Mouse (Mus musculus) Muller cell, postnatal 12 days (primary cell): ENCODE results near the gene Myo1b.
A peak's percentile ranks its signal among the peaks of the same experiment; 100 is the strongest.

Experiments
- DNase-seq: peaks from one replicate; pipeline ENCODE4 v3.0.0-alpha.2; 2015; ENCODE audit errors: inconsistent ontology term

Myo1b gene

DNA sequence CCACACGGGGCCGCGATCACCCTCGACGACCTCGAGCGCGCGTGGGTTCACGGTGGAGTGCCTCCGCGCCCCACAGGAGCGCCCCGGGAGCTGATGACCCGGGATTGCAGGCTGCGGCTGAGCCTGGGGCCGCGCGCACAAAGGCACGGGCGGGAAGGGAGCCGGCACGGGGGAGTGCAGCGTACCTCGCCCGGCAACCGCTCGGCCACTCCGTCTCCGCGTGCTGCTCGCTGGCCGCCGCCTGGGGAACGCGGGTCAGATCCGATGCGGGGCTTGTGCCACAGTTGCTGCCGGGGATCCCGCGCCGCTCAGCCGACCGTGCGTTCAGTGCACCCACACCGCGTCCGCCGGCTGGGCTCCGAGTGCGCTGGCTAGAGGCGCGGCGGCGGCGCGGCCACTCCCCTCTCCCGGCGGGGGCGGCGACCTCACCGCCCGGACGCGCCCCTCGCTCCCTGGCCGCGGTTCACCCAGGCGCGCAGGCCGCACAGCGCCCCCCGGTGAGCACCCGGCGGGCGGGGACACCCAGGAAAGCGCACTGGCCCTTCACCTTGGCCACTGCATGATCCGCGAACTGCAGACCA, at the start of gene Myo1b:
TSS of gene Myo1b (minus strand) at position 496 of the 581 bp plus-strand sequence.
- peak; percentile 77 for DNase-seq

DNA sequence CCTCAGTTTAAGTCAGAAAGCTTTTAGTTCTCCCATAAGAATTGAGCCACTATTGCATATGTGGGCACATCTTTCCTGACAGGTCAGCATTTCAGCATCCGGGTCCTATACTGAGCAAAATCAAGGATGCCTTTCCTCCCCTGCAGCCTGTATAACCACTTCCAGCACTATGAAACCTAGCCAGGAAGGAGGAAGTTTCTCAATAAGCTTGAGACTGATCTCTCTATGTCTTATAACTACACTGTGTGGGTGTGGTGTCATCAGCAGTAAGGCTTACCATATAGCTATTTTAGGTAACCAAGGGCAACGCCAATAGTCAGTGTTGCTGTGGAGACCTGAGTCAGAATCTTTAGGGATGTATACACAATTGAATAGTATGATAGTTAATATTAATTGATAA, 48.8 kb upstream of the Myo1b start:
- DNase-seq, result no peak

DNA sequence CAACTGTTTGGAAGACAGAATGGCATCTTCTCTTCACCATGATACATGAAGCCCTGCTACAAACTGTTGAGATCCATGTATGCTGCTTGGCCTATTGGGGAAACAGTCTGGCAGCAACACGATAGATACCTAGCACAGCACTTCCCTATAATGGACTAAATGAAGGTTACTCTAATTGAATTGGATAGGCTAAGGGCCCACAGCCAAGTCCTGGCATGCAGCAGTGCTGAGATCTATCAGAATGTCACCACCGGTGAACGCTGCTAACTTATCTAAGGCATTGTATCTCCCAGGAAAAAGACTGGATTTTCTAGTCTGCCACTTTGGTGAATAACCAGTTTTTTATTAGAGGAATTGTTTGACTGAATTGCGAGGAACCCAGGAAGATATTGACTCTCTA, 31.2 kb upstream of the Myo1b start:
- peak; percentile 27 for DNase-seq

DNA sequence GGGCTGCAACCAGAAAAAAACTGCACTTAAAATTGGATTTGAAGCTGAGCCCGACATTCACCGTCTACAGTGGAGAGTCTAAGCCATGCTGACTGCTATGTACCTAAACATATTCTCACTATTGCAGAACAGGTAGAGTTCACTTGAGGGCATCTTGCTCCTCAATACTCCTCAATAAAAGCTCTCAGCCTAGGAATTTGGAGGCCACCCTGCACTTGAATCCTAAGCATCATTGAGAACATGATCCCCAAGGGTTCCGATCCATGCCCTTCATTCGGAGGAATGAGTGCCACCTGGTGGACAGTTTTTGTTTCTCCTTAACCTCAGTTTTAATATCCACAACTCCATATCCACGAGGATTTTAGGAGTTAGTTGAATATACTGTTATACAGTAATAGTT, 28.9 kb upstream of the Myo1b start:
- peak; percentile 29 for DNase-seq

DNA sequence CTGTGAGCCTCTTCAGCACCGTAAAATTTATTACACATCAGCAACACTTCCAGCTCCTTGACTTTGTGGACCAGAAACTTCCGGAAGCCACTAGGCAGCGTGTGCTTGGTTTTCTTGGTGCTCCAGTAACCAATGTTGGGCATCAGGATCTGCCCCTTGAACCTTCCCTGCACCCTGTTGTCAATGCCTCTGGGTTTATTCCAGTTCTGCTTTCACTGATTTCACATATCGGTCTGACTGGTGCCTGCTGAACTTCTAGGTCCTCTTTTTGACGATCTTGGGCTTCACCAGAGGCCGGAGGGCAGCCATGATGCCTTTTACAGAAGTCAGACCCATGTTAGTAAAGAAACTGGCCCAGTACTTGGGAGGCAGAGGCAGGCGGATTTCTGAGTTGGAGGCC, 22.5 kb upstream of the Myo1b start:
- DNase-seq, result no peak

DNA sequence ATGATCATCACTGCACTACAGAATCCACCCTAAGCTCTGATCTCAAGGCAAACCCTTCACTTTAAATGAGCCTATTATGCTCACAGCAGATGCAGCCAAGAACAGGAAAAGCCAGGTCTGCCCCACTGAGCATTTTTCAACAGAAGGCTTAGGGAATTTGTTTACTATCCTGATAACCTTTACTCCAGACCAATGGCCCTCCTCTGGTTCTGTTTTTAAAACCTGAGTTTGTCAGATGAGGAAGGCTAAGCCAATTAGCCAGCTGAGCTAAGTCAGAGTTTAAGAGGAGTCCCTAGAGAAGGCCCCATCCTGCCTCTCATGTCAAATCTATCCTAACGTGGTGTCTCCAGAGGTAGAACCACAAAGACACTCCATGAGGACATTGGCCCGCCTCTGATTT, 19.1 kb upstream of the Myo1b start:
- DNase-seq, result no peak

DNA sequence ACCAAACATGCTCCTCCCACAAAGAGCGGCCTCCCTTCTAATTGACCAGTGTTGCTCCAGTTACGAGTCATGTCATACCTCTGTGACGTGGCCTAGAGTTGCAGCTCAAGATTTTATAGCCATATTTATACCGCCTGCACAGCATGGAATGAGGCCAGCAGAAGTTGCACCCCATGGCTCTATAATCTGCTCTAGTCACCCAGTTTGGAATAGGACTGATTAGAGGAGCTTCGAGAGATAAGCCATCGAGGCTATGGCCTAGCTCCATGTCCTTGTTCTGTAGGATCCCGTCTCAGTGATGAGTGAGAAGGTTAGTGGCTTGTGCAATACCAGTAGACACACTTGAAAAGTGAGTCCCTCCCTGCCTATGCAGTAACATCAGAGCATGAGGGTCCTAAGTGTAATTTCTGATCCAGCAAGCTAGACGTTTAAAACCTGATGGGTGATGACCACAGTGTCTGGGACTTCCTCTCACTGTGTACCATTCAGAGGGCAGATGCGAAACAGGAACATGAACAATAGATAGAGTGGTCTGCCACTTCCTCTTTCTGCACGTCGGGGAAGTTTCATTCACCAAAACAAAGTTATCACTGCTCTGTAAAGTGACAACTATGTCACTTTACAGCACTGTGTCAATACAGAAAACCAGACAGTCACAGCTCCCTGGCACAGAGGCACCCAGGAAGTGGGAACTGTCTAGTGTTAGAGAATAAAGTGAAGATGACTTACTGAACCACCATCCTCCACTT, 18.5 kb upstream of the Myo1b start:
- DNase-seq, result no peak

DNA sequence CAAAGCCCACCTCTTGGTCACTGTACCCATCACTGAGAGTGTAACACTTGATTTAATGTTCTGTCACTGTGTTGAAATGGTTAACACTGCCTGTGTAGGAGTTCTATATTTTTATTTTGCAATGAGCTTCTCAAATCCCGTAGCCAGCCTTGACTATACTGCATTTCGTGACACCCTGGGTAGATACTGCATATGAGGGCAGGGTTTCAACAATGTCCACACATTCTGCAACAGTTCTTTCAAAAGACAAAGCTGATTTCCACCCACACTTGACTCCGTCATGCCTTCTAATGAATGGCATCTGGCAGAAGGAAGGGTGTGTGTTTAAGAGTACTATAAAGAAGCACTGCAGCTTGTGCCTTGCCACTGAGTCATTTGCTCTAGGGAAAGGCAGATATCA, 17.0 kb upstream of the Myo1b start:
- no peak for DNase-seq

DNA sequence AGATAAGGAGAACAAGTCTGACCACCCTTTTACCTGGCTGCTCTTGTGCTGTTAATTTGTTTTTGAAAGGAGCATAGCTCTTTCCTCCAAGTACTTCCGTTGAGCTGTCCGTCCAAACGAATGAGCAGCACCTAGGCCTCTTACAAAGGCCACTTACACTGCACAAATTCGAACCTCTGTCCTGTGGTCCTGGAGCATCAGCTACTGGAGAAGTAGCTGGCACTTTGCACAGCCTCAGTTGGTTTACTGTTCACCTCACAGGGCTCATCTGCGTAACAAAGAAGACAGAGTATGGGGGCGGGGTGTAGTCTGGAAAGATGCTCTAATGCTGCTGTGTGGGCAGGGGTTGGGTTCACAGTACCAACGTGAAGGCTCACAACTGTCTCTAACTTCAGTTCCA, 15.7 kb upstream of the Myo1b start:
- DNase-seq, result no peak

DNA sequence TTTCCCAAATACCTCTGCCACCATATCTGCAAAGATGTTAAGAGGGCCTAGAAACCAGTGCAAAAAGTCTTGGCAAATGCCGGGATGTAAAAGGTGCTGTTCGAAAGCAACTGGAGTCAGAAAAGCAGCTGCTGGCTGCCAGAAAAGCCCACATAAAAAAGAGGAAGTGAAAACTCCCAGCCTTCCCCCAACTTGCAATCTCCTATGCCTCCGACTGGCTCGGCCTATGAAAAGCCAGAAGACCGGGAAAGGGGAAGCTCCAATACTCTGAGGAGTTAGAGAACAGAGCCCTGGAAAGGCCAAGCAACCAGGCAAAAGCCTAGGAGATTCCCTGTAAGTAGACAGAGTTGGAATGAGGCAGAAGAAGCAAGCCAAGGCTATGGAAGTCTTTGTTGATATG, 14.7 kb upstream of the Myo1b start:
- no peak for DNase-seq

DNA sequence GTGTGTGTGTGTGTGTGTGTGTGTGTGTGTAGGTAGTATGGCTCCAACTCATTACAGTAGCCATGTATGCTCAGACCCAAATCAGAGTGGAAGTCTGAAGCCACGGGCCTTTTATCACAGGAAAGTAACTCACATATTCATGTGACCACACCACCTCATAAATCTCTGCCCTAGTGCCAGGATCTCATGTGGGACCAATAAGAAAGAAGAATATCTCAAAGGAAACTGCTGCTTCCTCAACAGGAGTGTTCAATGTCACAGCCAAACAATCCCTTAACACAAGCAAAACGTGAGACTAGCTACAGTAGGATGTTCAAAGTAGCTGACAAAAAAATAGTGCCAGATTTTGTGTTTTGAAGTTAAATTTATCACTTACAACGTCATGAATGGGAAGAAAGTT, 13.7 kb upstream of the Myo1b start:
- no peak for DNase-seq

DNA sequence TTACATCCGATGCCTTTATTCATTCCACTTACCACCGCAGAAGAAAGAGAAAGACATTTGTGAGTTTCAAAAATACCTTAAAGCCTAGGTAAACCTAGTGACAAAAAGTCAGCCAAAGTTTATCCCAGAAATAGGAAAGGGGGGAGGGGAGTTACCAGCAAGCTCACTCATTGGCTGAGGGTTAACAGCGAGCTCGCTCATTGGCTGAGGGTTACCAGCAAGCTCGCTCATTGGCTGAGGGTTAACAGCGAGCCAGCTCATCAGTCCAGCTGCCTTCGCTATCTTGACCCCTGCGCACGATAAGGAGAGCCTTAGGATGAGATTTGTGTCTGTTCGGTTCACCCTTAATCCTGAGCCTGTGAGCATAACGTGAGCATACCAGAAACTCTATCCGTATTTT, 6.9 kb upstream of the Myo1b start:
- DNase-seq, result no peak

DNA sequence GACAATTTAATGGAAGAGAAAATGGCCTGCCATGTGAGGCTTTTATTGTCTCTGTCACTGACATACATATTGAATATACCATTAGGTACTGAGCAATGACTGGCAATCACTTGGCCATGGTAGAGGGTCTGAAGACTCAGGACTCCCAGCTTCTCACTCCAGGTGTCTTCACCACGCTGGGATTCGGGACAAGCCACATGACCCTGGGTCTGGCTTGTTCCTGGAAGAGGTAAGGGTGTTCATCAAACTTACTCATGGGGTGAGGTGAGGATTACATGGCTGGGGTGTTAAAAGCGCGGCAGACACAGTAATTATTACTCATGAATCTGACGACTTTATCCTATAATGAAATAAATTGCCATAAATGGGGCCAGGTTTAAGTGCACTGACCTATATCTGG, 405 bp upstream of the Myo1b start:
- DNase-seq, result no peak

DNA sequence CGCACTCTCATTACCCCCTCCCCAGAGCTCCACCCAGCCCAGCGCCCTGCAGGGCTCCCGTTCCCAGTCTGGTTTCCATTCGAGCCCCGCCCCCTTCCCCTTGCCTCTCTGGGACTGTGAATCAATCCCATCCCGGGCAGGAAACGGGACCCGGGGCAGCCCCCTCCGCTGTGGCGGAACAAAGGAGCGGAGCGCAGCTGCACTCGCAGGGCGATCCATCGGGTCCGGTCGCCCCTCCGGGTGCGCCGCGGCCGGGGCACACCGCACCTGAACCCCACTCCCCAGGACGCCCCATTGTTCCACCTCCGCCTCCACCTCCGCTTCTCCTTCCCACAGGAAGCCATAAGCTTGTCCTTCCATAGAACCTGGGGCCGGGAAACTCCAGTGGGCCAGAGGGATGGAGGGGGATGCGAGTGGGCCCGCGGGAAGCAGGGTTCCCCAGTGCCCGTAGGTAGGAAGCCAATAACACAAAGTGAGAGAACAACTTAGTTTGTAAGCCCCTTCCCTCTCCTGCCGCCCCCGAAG, 758 bp downstream of the Myo1b start:
- DNase-seq, result peak; percentile 91

DNA sequence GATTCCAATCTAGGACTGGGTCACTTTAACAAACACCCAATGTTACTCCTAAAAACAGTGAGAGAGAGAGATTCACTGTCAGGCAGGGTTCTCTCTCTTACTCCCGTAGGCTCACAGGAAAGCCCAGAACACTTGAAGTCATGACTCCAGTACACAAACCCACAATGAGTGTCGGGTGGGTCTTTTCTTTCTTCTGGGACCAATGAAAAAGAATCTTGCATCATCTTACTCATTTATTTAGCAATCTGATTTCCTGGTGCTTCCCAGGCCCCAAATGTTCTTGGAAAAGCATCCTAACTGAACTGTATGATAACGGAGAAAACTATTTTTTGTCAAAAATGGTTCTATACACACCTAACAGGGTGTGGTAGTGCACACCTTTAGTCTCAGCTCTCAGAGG, 1.8 kb downstream of the Myo1b start:
- DNase-seq, result no peak

DNA sequence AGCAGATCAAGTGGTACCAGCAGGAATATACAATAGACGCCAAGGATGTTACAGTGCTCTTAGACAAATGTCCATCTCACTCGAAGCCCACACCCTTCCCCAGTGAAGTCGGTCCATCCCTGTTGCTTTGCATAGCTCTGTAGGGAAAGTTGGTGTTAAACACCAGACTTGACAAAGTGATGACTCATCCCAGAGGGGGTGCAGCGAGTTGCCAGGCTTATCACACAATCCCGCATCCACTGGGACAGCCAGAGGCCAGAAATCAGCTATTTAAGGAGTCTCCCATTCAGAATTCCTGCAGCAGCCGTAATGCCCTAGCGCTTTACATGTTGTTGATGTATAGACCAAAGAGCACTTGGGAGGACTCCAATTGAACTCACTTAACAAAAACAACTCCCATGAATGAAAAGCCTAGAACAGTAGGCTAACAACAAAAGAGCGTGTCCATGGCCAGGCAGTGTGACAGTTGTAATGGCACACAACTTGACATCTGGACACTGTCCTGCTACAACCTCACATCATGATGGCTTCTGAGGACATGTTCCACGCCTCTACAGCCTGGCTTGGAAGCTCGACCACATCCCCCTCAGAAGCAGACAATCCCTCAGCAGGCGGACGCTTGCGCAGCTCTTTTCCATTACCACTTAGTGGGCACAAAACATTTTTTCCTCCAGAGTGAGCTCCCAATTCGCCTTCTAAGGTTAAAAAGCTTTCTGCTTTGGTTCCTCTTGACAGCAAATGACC, 2.6 kb downstream of the Myo1b start:
- DNase-seq, result peak; percentile 11

DNA sequence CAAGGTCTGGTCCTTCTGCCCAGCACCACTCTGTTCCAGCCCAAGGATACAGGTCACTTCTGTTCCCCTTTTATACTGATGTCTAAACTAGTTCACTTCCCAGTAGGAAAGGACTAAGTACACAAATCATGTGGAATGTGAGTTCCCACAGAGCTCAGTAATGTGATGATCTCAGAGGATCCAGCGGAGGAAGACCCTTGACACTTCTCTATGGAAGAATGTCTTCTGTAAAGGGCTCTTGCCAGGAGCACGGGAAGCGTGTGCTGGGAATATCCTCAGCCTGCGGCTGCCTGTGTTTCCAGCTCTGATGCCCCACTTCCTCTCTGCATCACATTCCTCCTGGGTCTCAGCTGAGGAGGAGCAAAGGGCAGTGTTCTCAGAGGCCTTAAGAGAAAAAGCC, 4.5 kb downstream of the Myo1b start:
- no peak for DNase-seq

DNA sequence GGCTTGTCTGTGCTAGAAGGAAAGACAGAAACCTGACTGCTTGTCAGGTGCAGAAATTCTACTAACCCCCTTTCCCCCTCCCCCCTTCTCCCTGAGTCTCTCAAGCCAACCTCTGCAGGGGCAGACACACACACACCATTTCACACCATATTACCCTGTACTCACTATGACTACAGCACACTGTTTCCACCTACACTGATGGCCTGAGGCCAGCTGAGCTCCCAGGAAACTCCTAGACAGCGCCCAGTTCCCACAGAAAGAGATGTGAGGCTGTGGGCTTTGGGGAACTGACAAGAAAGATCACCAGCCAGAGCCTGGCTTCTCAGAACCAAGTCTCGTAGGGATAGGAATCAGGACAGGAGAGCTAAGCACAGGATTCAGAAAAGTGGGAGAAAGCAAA, 6.7 kb downstream of the Myo1b start:
- DNase-seq, result no peak

DNA sequence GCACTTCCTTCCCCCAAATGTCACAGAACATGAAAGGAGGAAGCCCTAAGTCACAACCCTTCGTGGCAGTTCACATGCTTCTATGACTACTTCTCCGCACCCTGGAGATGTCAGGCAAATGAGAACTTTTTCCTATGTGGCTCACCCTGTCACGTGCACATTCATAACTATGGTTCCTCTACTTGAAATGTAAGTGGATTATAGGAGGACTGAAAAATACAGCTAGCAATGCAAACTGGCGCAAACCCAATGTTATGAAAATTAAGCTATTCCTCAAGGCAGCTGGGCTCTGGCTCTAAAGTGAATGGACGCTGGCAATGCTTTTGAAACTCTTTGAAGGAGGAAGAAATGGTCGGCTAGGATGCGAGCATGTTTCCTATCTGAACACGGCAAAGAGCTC, 8.1 kb downstream of the Myo1b start:
- DNase-seq, result no peak

DNA sequence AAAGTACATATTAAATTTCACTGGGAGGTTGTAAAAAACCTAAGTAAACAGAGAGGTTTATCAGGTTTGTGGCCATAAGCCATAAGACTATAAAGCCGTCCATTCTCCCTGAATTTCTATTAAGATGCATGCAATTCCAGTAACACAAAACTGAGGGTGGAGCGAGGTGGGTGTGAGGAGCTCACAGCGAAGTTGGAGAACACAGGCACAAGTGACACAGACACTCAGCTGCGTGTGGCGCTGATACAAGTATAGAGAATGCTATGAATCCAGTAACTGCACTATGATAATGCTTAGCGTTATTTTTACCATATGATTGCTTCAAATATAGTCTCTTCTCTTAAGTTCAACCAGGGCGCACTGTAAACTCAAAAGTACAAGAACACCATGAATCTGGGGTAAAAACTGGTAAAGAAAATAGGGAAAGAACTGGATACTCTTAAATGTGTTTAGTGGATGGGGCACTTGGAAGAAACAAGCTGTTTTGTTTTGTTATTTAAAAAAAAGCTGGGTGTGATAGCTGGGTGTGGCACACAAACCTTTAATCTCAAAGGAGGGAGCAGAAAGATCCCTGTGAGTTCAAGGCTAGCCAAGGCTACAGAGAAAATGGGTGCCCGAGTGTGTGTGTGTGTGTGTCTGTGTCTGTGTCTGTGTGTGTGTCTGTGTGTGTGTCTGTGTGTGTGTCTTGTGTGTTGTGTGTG, 9.5 kb downstream of the Myo1b start:
- DNase-seq, result no peak

DNA sequence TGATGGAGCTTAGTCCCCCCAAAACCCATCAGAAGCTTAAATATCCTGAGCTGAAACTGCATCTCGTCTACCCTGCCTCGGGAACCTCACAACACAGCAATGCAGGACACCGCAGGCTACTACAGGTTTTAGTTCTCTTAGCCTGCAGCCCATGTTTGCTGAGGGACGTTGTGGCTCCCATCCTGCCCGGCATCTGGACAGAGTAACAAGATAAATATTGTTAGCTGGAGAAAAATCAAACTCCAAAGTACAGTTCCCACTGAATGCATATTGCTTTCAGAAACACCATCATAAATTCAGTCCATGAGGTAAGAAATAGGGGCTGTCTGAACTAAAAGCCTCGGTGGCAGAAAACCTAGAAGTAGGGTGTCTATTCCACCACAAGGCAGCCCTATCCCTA, 10.8 kb downstream of the Myo1b start:
- DNase-seq, result no peak

DNA sequence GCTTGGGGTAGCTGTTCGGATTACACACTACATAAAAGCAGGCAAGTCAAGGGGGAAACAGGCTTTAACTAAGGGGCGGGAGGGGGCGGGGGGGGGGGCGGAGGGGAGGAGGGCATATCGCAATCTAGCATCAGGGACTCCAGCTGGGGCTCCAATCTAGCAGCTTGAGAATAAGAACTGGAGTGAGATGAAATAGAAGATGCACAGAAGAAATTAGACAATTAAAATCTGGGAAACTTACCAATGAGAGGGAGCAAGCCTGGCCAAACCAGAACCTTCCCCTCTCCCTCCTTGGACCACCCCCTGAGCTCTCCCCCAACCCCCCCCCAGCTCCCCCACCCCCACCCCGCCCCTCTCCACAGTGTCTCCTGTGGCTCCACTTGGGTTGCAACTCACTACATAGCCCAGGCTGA, 18.7 kb downstream of the Myo1b start:
- DNase-seq, result no peak
